Mouse (Mus musculus): ENCODE measurements around the gene Bbs5.
"Not testable (repeated sequence)": the region's sequence is repeated elsewhere in the genome, so short reads cannot be mapped to it uniquely, and the experiment has no call there.

- TF ChIP-seq CTCF (IDR thresholded peaks at IDR 0.05; ENCODE audit: low read depth); EP300 (optimal IDR thresholded peaks at IDR 0.05): not testable (repeated sequence)
Observed at GRCm38 (mm10) chr2:69637989-69638388, 9.0 kb upstream of the Bbs5 start.
